Mouse (Mus musculus) limb, embryonic 15.5 days (tissue): ENCODE results near the gene Ppp4r1. TPM values are rescaled to one million over a fixed set of nuclear protein-coding genes. Genes with fewer than 3 reads are reported as not detected.

Experiments
- ATAC-seq: fragments of 200-750 bp; cut with Nextera tagmentation; 2 replicates; pipeline ENCODE4 v1.8.0; 2017; ENCODE audit warnings: low read depth, moderate TSS enrichment; ENCODE audit not compliant: insufficient number of reproducible peaks, low FRiP score, low TSS enrichment
- H3K27ac ChIP-seq: fragments of 300-500 bp; sonication (generic); 2 replicates; pipeline ENCODE4 v1.5.1; 2015; ENCODE audit warnings: moderate library complexity, mild to moderate bottlenecking, inconsistent platforms
- H3K27me3 ChIP-seq: fragments of 300-500 bp; sonication (generic); 2 replicates; pipeline ENCODE4 v1.6.1; 2015; ENCODE audit warnings: inconsistent platforms
- H3K36me3 ChIP-seq: fragments of 300-500 bp; sonication (generic); 2 replicates; pipeline ENCODE4 v1.6.1; 2015; ENCODE audit warnings: inconsistent platforms
- H3K4me1 ChIP-seq: fragments of 300-500 bp; sonication (generic); 2 replicates; pipeline ENCODE4 v1.6.1; 2015; ENCODE audit warnings: inconsistent platforms
- H3K4me2 ChIP-seq: fragments of 300-500 bp; sonication (generic); 2 replicates; pipeline ENCODE4 v1.6.1; 2015; ENCODE audit warnings: mild to moderate bottlenecking, inconsistent platforms
- H3K4me3 ChIP-seq: fragments of 300-500 bp; sonication (generic); 2 replicates; pipeline ENCODE4 v1.5.1; 2015; ENCODE audit warnings: mild to moderate bottlenecking, inconsistent platforms
- H3K9ac ChIP-seq: fragments of 300-500 bp; sonication (generic); 2 replicates; pipeline ENCODE4 v1.6.1; 2015; ENCODE audit warnings: inconsistent platforms
- H3K9me3 ChIP-seq: fragments of 300-500 bp; sonication (generic); 2 replicates; pipeline ENCODE4 v1.6.1; 2016; ENCODE audit warnings: inconsistent platforms
- WGBS: fragments of 180-500 bp; shearing (Covaris S2); methylation state at CpG from one replicate; pipeline ENCODE4 v1.1.7; 2015; 5-methylcytosine and 5-hydroxymethylcytosine counted together
- polyA plus RNA-seq: library from polyadenylated mRNA; unstranded; fragments of >200 nt; fragmentation: Nextera tagmentation; extraction: Ambion mirVana; gene quantifications from 2 replicates; pipeline ENCODE4 v1.2.1, GENCODE M21; 2015

Ppp4r1 gene
- polyA plus RNA-seq, 1 experiment from 2014 or later, result 37.7 TPM

DNA sequence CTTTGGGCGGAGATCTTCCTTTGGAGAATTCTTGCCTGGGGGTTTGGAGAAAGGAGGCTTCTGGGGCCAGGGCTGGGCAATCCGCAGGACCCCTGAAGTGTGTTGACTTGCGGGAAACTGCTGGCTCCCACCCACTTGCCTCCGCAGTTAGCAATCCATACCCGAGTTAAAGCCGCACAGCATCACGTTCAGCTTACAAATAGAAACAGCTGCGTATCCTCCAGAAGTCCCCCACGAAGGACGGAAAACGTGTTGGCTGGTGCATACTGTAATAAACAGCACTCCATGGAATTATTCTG, 103.0 kb downstream of the Ppp4r1 start:
- peak overlapping the region; percentile 100 for H3K27ac ChIP-seq
- H3K4me1 ChIP-seq, result peaks cover 22% of the 10 kb centered on the region
- H3K27me3 ChIP-seq, result no peaks in the 10 kb centered on the region
- peak overlapping the region; percentile 89 for H3K4me2 ChIP-seq
- WGBS, result under 1% methylated on average over 11 of the region's 11 CpGs
- H3K4me3 ChIP-seq, result peak overlapping the region; percentile 97
- H3K36me3 ChIP-seq, result no peaks in the 10 kb centered on the region
- H3K9ac ChIP-seq, result peak overlapping the region; percentile 87
- no peaks in the 10 kb centered on the region for H3K9me3 ChIP-seq
- no peak for ATAC-seq

DNA sequence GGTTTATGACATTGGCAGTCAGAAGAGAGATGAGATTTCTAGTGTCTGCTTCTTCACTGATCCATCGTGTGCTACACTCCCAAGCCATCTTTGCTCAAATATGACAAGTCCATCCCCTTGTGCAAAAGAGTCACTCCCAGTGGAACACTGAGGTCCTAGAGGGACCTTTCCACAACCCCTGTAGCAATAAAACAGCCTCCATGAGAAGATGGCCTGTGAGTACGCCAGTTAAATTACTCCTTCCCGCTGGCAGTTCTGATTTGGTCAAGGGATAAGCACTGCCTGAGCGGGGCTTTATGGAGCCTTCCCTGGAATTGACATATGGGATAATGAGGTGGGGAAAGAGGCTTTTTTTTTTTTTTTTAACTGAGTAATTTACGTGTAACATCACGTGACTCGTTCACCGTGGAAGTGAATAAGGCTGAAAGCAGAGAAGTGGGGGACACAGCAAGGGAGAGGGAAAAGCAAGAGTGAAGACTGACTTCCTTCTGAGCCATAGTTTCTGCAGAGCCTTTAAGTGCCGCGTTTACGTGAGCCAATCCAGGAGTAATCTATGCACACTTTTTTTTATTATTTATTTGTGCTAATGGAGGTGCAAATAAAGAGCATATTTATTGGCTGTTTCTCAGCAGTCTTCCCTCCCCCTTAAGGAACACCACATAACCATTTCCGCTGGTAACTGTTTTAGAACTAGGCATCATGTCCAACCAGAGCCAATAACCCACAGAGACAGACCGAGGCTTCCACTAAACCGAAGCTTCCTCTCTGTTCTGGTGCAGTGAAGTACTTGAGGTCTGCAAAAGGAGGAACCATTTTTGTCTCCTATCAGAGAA, 103.5 kb downstream of the Ppp4r1 start, which contains the start of gene Ralbp1:
Gene Ralbp1 (minus strand): TSS at position 102 of the 833 bp plus-strand sequence.
- Histone ChIP-seq H3K4me1 (peaks cover 22% of the 10 kb centered on the region), H3K36me3 (no peaks in the 10 kb centered on the region), H3K9me3 (no peaks in the 10 kb centered on the region), H3K4me2 (peak within 1 kb of the TSS; percentile 89), H3K27ac (peak within 1 kb of the TSS; percentile 100), H3K9ac (peak within 1 kb of the TSS; percentile 87), H3K4me3 (peak within 1 kb of the TSS; percentile 97), H3K27me3 (no peaks in the 10 kb centered on the region)
- WGBS, result 2% methylated on average over 14 of the region's 14 CpGs
- no peak for ATAC-seq

DNA sequence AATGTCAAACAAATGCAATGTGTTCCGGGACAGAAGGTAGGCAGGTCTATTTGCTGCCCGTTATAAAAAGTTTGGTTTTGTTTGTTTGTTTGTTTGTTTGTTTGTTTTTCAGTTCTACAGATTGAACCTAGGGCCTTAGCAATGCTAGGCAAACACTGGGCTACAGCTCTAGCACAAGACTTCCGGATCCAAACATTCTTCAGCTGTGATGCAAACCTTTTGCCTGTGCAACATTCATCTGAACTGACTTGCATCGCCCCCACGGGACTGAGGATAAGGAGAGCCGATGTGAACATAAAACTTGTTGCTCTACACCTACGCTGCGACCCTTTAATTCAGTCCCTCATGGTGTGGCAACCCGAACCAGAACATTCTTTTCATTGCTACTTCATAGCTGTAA, 104.2 kb downstream of the Ppp4r1 start:
- no peak for ATAC-seq
- Histone ChIP-seq H3K36me3 (no peaks in the 10 kb centered on the region), H3K9ac (no peak overlapping the region), H3K27ac (peak overlapping the region; percentile 100), H3K27me3 (no peaks in the 10 kb centered on the region), H3K4me1 (peaks cover 22% of the 10 kb centered on the region), H3K4me2 (peak overlapping the region; percentile 89), H3K4me3 (peak overlapping the region; percentile 97), H3K9me3 (no peaks in the 10 kb centered on the region)
- WGBS, result 38% methylated on average over 9 of the region's 9 CpGs

DNA sequence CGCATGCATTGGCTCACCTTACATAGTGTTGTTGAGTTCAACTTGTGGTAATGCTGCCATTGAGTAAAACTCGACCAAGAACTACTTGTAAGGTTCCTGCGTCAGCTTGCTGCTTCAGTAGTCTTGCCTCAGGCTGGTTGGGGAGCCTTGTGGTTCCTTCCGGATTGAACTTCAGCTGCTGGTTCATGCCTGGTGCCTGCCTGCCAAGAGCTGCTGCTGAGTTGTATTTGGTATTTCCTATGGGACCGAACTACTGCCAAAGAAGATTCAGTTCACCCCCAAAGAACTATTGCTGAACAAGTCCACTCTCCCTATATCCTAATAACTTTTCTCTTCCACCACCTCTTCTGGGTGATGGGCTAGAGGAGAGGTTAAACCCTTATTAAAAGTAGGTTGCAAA, 107.1 kb downstream of the Ppp4r1 start:
- H3K36me3 ChIP-seq, result no peaks in the 10 kb centered on the region
- H3K27me3 ChIP-seq, result no peaks in the 10 kb centered on the region
- H3K27ac ChIP-seq, result no peak overlapping the region
- 80% methylated on average over 5 of the region's 5 CpGs for WGBS
- no peak overlapping the region for H3K4me2 ChIP-seq
- peaks cover 15% of the 10 kb centered on the region for H3K4me1 ChIP-seq
- no peak for ATAC-seq
- H3K9me3 ChIP-seq, result no peaks in the 10 kb centered on the region
- no peak overlapping the region for H3K9ac ChIP-seq
- H3K4me3 ChIP-seq, result no peak overlapping the region

Other genes starting within 250 kb of the Ppp4r1 start
- gene Tmem232, start 241.8 kb upstream of the Ppp4r1 start, polyA plus RNA-seq, result 0.10 and 0.11 TPM in 2 replicates
- 171 and 181 TPM in 2 replicates for gene Vapa, start 169.0 kb upstream of the Ppp4r1 start, polyA plus RNA-seq
- 0.08 TPM in 1 of 2 replicates, not detected in the other for gene Txndc2, start 140.4 kb upstream of the Ppp4r1 start, polyA plus RNA-seq
- gene Rab31, start 9.8 kb upstream of the Ppp4r1 start, polyA plus RNA-seq, result 53.5 and 54.1 TPM in 2 replicates
- gene Ralbp1, start 103.2 kb downstream of the Ppp4r1 start, polyA plus RNA-seq, result 179 and 182 TPM in 2 replicates
- gene Twsg1, start 168.7 kb downstream of the Ppp4r1 start, polyA plus RNA-seq, result 136 and 150 TPM in 2 replicates